Mouse (Mus musculus) T-cell, adult 2 months (primary cell): ENCODE results near the gene Asxl1.
A peak's percentile ranks its signal among the peaks of the same experiment; 100 is the strongest.

Source experiments
- DNase-seq: peaks from one replicate; pipeline ENCODE4 v3.0.0; 2022; ENCODE audit warnings: low spot score

The Asxl1 gene

DNA sequence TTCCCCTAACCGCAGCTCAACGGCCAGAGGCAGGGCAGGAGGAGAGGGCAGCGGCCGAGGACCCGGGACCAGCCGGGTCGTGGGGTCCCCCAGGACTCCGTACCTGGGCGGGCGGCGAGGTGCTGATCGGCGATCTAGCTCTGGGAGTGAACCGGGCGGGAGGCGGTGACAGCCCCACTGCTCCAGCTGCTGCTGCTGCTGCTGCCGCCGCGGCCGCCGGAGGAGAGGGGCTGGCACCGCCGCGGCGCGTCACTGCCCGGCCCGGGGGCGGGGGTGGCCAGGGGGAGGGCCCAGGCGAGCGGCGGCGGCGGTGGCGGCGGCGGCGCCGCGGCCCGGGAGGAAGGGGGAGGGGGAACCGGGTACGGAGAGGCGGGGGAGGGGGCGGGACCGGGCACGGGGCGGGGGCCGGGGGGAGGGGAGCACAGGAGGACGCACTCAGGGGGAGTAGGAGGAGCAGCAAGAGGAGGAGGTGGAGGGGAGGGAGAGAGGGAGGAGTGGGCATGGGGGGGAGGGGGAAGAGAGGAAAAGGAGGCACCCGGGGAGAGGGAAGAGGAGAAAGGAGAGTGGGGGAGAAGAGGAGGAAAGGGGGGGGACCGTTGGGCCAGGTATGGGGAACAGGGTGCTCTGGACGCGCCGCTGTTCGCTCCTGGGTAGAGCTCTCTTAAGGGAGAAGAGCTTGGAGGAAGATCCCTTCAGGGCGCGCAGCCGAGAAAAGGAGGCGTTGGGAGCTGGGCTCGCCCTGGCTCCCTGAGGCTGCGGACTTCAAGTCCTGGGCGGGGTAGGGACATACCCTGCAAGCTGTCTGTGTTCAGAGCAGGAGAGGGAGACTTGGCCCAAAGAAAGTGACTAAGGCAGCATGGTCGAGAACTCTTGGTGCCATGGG, 98.9 kb downstream of the Asxl1 start:
- DNase-seq: peak; percentile 45

DNA sequence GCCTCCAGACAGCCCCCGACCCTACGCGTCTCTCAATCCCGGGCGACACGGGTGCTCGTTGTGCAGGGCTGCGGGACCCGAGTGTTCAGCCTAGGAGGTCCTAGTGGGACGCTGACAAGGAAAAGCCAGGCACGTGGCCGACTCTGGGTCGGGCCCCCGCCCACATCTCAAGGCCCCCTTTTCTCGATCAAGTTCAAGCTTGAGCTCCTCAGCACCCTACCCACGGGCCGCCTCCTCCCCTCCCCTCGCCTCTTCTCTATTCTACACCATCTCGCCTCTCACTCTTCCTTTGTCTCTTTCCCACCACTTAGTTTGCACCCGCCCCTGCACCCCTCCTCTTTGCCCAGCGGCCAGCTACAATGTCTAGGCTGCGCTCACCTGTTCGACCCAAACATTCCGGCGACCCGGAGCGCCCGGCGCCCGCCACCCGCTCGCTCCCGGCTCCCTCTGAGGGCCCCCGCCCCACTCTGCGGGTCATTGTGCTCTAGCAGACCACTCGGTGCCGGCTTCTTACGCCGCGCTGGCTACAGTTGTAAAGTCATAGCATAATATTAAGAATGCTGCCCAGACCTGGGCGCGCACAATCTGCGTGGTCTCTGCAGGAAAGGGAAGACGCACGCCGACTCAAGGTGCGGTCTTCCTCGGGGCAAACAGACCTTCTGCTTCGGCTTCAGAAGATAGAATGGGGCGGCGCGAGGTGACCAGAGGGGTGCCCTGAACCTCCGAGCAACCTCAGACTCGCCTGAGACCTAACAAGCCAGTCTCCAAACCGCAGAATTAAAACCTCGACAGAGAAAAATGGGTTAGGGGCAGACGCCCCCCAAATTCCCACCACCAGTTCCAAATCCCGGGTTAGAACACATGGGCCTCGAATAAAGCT, 99.7 kb downstream of the Asxl1 start:
- DNase-seq: peak; percentile 11

DNA sequence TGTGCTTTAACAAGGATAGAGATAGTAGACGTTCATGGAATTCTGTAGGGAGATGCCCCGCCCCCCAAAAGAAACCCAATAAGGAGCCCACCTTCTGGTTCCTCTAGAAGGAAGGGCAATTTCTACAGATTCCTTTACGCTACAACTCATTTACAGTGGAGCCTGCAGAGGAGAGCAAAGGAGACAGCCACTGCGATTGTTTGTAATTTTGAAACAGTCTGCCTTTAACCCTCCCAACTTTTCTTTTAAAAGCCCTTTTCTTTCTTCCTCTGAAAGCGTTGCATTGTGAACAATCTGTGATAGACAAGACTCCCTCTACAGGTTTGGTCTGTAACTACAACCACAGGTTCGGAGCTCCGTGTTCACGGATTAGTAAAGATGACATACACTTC, 100.4 kb downstream of the Asxl1 start:
- peak; percentile 50 for DNase-seq

DNA sequence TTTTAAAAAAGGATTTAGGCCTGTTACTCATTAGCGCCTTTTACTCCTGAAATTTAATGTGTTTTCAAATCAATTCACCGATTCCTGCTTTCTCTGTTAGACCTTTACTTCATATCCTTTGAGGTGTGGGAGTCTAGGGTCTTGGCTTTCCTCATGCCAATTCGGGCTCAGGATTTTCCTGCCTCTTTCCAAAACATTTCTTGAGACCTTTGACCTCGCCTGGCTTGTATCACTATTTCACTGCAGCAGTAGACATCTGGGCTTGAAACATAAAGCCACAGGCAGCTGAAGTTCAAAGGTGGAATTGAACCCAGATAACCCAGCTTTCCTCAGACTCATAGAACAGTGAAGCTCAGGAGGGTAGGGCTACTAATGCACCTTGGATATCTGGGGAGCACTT, 100.8 kb downstream of the Asxl1 start:
- DNase-seq: no peak

DNA sequence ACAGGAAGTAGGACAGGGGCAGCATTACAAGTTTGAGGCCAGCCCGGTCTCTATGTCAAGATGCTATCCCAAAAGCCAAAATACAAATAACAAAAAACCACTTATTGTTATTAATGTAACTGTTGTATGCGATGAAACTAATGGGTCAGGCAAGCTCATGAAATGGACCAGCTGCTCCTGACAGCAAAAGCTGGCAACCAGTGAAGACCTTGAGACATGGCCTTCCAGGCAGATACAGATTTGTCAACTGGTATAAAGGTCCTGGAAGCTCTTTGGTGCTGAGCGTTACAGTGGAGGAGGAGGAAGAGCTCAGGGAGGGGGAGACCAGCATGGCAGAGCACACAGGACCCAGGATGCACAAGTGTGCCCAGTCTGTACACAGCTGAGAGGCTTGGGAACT, 102.1 kb downstream of the Asxl1 start:
- no peak for DNase-seq

DNA sequence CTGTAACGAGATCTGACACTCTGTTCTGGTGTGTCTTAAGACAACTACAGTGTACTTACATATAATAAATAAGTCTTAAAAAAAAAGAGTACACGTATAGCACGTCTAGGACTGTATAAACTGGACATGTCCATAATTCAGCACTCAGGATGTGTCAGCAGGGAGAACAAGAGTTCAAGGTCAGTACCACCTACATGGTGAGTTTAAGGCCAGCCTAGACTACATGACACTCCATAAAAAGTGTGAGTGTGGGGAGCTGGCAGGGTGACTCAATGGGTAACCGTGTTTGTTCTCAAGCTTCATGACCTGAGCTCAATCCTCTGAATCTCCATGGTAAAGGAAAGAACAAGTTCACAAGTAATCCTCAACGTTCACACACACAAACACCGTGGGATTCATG, 102.9 kb downstream of the Asxl1 start:
- no peak for DNase-seq
